Mouse (Mus musculus) embryonic facial prominence, embryonic 12.5 days (tissue): Measurements from ENCODE around the gene Pla2r1. TPM values are rescaled to one million over a fixed set of nuclear protein-coding genes. Genes with fewer than 3 reads are reported as not detected.

ENCODE experiments used
- ATAC-seq: fragments of 200-750 bp; cut with Nextera tagmentation; 2 replicates; pipeline ENCODE4 v1.8.0; 2017; ENCODE audit not compliant: insufficient number of reproducible peaks, insufficient read depth, low FRiP score, low TSS enrichment
- H3K27ac ChIP-seq: fragments of 300-500 bp; sonication (generic); 2 replicates; pipeline ENCODE4 v1.5.1; 2016; ENCODE audit warnings: mild to moderate bottlenecking
- H3K27me3 ChIP-seq: fragments of 300-500 bp; sonication (generic); 2 replicates; pipeline ENCODE4 v1.6.1; 2016; ENCODE audit warnings: mild to moderate bottlenecking, moderate library complexity
- H3K36me3 ChIP-seq: fragments of 300-500 bp; sonication (generic); 2 replicates; pipeline ENCODE4 v1.6.1; 2016; ENCODE audit warnings: mild to moderate bottlenecking
- H3K4me1 ChIP-seq: fragments of 300-500 bp; sonication (generic); 2 replicates; pipeline ENCODE4 v1.6.1; 2016
- H3K4me2 ChIP-seq: fragments of 300-500 bp; sonication (generic); replicated peaks from 2 replicates; pipeline ENCODE4 v1.6.1; 2016; ENCODE audit warnings: mild to moderate bottlenecking, moderate library complexity
- H3K4me3 ChIP-seq: fragments of 300-500 bp; sonication (generic); 2 replicates; pipeline ENCODE4 v1.5.1; 2016; ENCODE audit warnings: mild to moderate bottlenecking
- H3K9ac ChIP-seq: fragments of 300-500 bp; sonication (generic); 2 replicates; pipeline ENCODE4 v1.6.1; 2016; ENCODE audit warnings: mild to moderate bottlenecking, moderate library complexity
- H3K9me3 ChIP-seq: fragments of 300-500 bp; sonication (generic); 2 replicates; pipeline ENCODE4 v1.6.1; 2016; ENCODE audit warnings: mild to moderate bottlenecking, moderate library complexity
- WGBS: fragments of 180-500 bp; shearing (Covaris S2); methylation state at CpG from one replicate; pipeline ENCODE4 v1.1.7; 2016; 5-methylcytosine and 5-hydroxymethylcytosine counted together
- polyA plus RNA-seq: library from polyadenylated mRNA; unstranded; fragments of >200 nt; fragmentation: Nextera tagmentation; extraction: Ambion mirVana; gene quantifications from 2 replicates; pipeline ENCODE4 v1.2.1, GENCODE M21; 2016

Pla2r1 gene
- polyA plus RNA-seq, 1 experiment from 2014 or later, result 3.7 TPM

GRCm38 (mm10) chr2:60418075-60418474 is 135.0 kb downstream of the Pla2r1 start:
- WGBS, result 10% methylated on average over 6 of the region's 6 CpGs
- Histone ChIP-seq H3K27me3 (no peaks in the 10 kb centered on the region), H3K27ac (no peak overlapping the region), H3K9me3 (no peaks in the 10 kb centered on the region), H3K4me1 (no peaks in the 10 kb centered on the region), H3K4me3 (no peak overlapping the region), H3K36me3 (no peaks in the 10 kb centered on the region), H3K4me2 (no peak overlapping the region), H3K9ac (no peak overlapping the region)
- ATAC-seq, result no peak

- 57% methylated on average over 8 of the region's 8 CpGs for WGBS
- Histone ChIP-seq H3K4me1 (no peaks in the 10 kb centered on the region), H3K27ac (no peak overlapping the region), H3K4me3 (no peak overlapping the region), H3K27me3 (no peaks in the 10 kb centered on the region), H3K36me3 (no peaks in the 10 kb centered on the region), H3K9ac (no peak overlapping the region), H3K4me2 (no peak overlapping the region), H3K9me3 (no peaks in the 10 kb centered on the region)
- no peak for ATAC-seq
Measured at GRCm38 (mm10) chr2:60414334-60414733, 138.8 kb downstream of the Pla2r1 start.

GRCm38 (mm10) chr2:60413006-60413650 is 140.0 kb downstream of the Pla2r1 start:
- no peak for ATAC-seq
- Histone ChIP-seq H3K4me1 (no peaks in the 10 kb centered on the region), H3K9ac (no peak overlapping the region), H3K36me3 (no peaks in the 10 kb centered on the region), H3K27me3 (no peaks in the 10 kb centered on the region), H3K27ac (no peak overlapping the region), H3K4me3 (no peak overlapping the region), H3K4me2 (no peak overlapping the region), H3K9me3 (no peaks in the 10 kb centered on the region)
- WGBS, result 77% methylated on average over 18 of the region's 18 CpGs

- no peak for ATAC-seq
- no peak overlapping the region for H3K9ac ChIP-seq
- no peaks in the 10 kb centered on the region for H3K36me3 ChIP-seq
- H3K4me2 ChIP-seq, result no peak overlapping the region
- H3K4me3 ChIP-seq, result no peak overlapping the region
- H3K4me1 ChIP-seq, result no peaks in the 10 kb centered on the region
- WGBS, result 82% methylated on average over 7 of the region's 7 CpGs
- H3K27ac ChIP-seq, result no peak overlapping the region
- no peaks in the 10 kb centered on the region for H3K9me3 ChIP-seq
- H3K27me3 ChIP-seq, result no peaks in the 10 kb centered on the region
Measured at GRCm38 (mm10) chr2:60411181-60411580, 141.9 kb downstream of the Pla2r1 start.

DNA sequence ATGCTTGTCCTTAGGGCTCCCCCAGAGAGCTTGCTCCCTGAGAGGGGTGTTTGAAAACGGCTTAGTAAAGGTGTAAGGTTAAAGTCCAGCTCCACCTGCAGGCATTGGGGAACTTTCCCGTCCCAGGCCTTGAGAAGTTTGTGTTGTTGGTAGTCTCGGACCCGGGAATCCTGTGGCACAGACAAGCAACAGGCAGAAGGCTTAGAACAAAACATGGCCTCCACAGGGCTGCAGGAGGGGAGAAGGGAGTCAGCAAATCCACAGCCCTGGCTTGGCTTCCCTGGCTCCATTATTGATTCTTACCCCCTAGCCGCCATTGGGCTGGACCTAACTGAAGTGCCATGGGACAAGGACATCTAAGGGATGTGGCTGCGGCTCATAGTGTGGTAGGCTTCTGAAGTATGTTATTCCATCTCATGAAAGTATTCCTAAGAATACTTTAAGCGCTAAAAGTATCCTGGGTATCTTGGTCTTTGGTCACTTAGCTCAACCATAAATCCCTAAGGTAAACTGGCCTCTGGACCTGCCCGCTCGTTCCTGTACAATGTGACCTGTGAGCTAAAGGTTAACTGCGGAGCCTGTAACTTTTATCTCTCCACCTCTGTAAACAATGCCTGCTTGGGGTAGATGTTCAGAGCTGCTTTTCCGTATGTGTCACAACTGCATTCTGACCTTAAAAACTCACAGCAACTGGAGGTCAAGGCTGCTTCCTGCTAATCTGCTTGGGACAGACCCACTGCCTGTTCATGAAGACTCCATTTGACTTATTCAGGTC is 142.9 kb downstream of the Pla2r1 start:
- Histone ChIP-seq H3K4me1 (no peaks in the 10 kb centered on the region), H3K9me3 (no peaks in the 10 kb centered on the region), H3K27ac (no peak overlapping the region), H3K9ac (no peak overlapping the region), H3K4me2 (no peak overlapping the region), H3K27me3 (no peaks in the 10 kb centered on the region), H3K4me3 (no peak overlapping the region), H3K36me3 (no peaks in the 10 kb centered on the region)
- ATAC-seq, result no peak
- WGBS, result 71% methylated on average over 11 of the region's 11 CpGs

DNA sequence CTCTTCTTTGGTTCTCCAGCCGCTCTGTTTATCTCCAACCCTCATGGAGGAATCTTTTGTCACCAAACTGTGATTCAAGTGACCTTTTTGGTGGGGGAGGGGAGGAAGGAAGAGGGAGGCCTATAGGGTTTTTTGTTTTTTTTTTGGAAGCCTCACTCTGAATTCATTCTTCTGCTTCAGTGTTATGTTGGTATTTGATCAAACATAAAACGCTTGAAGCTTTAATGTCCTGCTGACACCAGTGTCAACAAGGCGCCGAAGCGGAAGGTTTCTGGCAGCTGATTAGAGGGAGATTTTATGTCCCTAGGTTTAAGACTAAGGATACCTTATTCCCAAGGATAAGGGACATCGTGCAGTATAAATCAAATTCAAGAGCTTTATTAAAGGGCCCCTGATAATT is 143.9 kb downstream of the Pla2r1 start:
- no peak for ATAC-seq
- Histone ChIP-seq H3K4me3 (no peak overlapping the region), H3K9me3 (no peaks in the 10 kb centered on the region), H3K27me3 (no peaks in the 10 kb centered on the region), H3K4me2 (no peak overlapping the region), H3K27ac (no peak overlapping the region), H3K36me3 (no peaks in the 10 kb centered on the region), H3K4me1 (no peaks in the 10 kb centered on the region), H3K9ac (no peak overlapping the region)
- 77% methylated on average over 6 of the region's 6 CpGs for whole genome bisulfite sequencing

- H3K27me3 ChIP-seq, result no peaks in the 10 kb centered on the region
- H3K4me3 ChIP-seq, result no peak overlapping the region
- H3K4me1 ChIP-seq, result no peaks in the 10 kb centered on the region
- H3K4me2 ChIP-seq, result no peak overlapping the region
- no peak overlapping the region for H3K9ac ChIP-seq
- no peaks in the 10 kb centered on the region for H3K36me3 ChIP-seq
- H3K27ac ChIP-seq, result no peak overlapping the region
- no peaks in the 10 kb centered on the region for H3K9me3 ChIP-seq
- no peak for ATAC-seq
- 99% methylated on average over 2 of the region's 2 CpGs for WGBS
Measured at GRCm38 (mm10) chr2:60407387-60407786, 145.7 kb downstream of the Pla2r1 start.

GRCm38 (mm10) chr2:60405431-60405830 is 147.7 kb downstream of the Pla2r1 start:
- 82% methylated on average over 5 of the region's 5 CpGs for WGBS
- H3K9ac ChIP-seq, result no peak overlapping the region
- H3K27me3 ChIP-seq, result no peaks in the 10 kb centered on the region
- H3K4me2 ChIP-seq, result no peak overlapping the region
- H3K4me3 ChIP-seq, result no peak overlapping the region
- H3K36me3 ChIP-seq, result no peaks in the 10 kb centered on the region
- H3K4me1 ChIP-seq, result no peaks in the 10 kb centered on the region
- no peaks in the 10 kb centered on the region for H3K9me3 ChIP-seq
- no peak overlapping the region for H3K27ac ChIP-seq
- ATAC-seq, result no peak

DNA sequence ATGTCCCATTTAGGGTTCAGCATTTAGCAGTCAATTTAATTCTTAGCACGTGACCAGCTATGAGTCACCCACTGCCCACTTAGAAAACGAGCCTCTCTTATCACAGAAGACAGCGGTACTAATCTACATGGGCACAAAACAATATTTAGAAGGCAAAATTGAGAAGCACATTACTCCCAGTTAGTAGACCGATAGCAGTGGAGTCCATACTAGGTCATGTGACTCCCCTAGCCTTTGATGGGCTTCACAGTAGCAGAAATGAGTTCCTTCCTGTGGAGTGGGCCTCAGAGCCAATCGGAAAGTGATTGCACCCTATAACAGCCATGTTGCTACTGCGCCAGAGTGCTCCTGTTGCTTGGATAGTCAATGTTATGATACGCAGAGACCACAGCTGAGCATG is 148.3 kb downstream of the Pla2r1 start:
- Histone ChIP-seq H3K9me3 (no peaks in the 10 kb centered on the region), H3K27me3 (no peaks in the 10 kb centered on the region), H3K9ac (no peak overlapping the region), H3K4me1 (no peaks in the 10 kb centered on the region), H3K27ac (no peak overlapping the region), H3K36me3 (no peaks in the 10 kb centered on the region), H3K4me3 (no peak overlapping the region), H3K4me2 (no peak overlapping the region)
- ATAC-seq, result no peak
- WGBS, result 92% methylated on average over 7 of the region's 7 CpGs

GRCm38 (mm10) chr2:60401694-60402093 is 151.4 kb downstream of the Pla2r1 start:
- 80% methylated on average over 5 of the region's 5 CpGs for WGBS

GRCm38 (mm10) chr2:60393786-60394185 is 159.3 kb downstream of the Pla2r1 start:
- Histone ChIP-seq H3K4me3 (no peak overlapping the region), H3K27ac (no peak overlapping the region), H3K27me3 (no peaks in the 10 kb centered on the region), H3K9me3 (no peaks in the 10 kb centered on the region), H3K9ac (no peak overlapping the region), H3K4me1 (no peaks in the 10 kb centered on the region), H3K4me2 (no peak overlapping the region), H3K36me3 (no peaks in the 10 kb centered on the region)
- ATAC-seq, result no peak
- 73% methylated on average over 6 of the region's 6 CpGs for WGBS

More at GRCm38 (mm10) chr2:60401694-60402093, 151.4 kb downstream of the Pla2r1 start:
- Histone ChIP-seq H3K36me3 (no peaks in the 10 kb centered on the region), H3K9ac (no peak overlapping the region), H3K9me3 (no peaks in the 10 kb centered on the region), H3K4me1 (no peaks in the 10 kb centered on the region), H3K27me3 (no peaks in the 10 kb centered on the region), H3K4me3 (no peak overlapping the region), H3K27ac (no peak overlapping the region), H3K4me2 (no peak overlapping the region)
- no peak for ATAC-seq

- WGBS, result 70% methylated on average over 4 of the region's 4 CpGs
- no peaks in the 10 kb centered on the region for H3K9me3 ChIP-seq
- H3K27ac ChIP-seq, result no peak overlapping the region
- H3K4me2 ChIP-seq, result no peak overlapping the region
- H3K36me3 ChIP-seq, result no peaks in the 10 kb centered on the region
- H3K27me3 ChIP-seq, result no peaks in the 10 kb centered on the region
- H3K9ac ChIP-seq, result no peak overlapping the region
- H3K4me3 ChIP-seq, result no peak overlapping the region
- ATAC-seq, result no peak
- no peaks in the 10 kb centered on the region for H3K4me1 ChIP-seq
Measured at GRCm38 (mm10) chr2:60392286-60392685, 160.8 kb downstream of the Pla2r1 start.
